Mouse (Mus musculus) 416B (cell line): ENCODE results near the gene Tmem150c.

Experiments
- DNase-seq: peaks from one replicate; pipeline ENCODE4 v3.0.0; 2011; ENCODE audit warnings: low read depth

The Tmem150c gene

DNA sequence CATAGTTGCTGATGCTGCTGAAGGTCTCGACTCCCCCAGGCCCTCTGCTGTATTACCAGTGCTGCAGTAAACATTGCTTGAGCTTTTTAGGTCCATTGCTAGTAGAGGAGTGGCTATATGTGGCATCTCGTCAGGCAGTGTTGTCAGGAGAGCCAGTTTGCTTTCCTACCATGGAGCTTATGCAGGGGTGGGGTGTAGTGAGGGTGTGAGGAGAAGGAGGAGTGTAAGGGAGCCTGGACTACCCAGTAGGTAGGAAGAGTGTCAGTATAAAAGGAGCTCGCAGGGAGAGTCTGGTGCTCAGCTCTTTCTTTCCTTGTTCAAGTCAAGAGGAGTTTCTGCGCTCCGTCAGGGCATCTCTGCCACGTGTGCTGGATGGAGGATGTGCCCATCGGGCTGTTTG is 106.9 kb downstream of the Tmem150c start:
- DNase-seq, result no peak

- no peak for DNase-seq
Observed at GRCm38 (mm10) chr5:100049904-100050303, 109.7 kb downstream of the Tmem150c start.

DNA sequence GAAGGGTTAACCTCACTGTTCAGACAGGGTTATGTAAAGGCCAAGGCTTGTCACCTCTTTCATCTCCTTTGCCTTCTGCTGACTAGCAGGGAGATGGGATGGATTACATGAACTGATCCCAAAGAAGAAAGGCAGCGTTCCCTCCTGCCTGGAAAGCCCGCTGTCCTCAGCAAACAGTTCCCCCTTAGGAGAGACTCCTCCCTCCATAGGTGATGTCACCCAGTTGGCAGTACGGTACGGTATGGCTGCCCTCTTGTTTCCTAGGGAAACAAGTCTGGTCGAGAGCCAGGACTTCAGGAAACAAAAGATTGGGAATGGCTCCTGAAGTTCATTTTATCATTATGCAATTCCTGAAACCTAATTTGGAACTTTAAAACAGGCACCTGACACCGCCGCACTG is 111.7 kb downstream of the Tmem150c start:
- DNase-seq, result no peak

DNA sequence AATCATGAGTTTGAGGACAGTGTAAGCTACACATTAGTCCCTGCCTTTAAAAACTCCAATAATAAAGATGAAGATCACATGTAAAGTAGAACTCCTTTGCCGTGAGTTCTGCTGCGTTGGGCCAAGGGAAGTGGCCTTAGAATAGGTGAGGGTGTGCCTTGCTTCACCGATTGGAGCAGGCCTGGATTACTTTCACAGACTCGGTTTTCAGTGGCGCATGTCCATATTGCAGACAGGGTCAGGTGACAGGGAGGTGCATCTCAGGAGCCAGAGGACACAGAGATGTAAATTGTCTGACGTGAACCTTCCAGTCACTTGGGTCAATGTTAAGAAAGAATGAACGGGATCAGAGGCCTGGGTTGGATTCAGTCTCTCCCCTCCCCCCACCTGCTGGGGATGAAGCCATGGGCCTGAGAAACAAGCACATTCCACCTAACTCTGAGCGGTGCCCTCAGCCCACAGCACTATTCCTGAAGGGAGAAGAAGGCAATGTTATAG is 112.4 kb downstream of the Tmem150c start:
- DNase-seq, result no peak

DNA sequence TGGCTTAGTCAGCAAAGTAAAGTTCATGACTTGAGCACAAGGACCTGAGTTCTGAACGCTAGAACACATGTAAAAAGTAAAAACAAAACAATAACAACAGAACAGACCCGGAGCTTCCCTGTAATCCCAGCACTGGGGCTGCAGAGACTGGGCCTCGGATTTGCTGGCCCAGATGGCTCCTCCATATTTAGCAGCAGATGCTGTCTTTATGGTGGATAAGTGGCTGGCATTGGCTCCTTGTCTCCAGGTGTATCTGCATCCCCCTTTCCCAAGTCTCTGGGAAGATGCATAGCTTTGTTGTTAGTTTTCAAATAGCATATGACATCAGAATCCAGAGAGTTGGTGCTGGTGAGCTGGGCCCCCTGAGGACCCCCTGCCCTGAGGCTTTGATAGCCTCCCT is 113.5 kb downstream of the Tmem150c start:
- no peak for DNase-seq

- no peak for DNase-seq
Observed at GRCm38 (mm10) chr5:100044621-100045020, 115.0 kb downstream of the Tmem150c start.

DNA sequence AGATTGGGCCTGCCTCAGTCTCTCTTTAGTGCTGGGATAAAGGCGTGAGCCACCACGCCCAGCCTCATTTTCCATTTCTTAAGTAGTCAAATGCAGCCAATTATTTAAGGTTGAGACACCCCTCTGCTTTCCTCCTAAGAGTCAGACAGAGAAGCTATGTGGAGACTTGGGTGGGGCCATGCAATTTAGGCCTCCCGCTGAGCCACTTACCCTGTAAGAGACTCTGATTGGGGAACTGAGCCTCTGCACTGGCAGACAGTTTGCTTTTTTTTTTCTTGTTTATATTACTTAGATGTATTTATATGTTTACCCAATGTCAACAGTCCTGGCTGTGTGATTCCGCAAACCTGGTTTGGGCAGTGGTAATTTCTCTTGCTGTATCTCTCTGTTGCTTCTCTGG is 115.6 kb downstream of the Tmem150c start:
- DNase-seq, result no peak

- no peak for DNase-seq
Observed at GRCm38 (mm10) chr5:100043361-100043760, 116.2 kb downstream of the Tmem150c start.

- no peak for DNase-seq
Observed at GRCm38 (mm10) chr5:100042467-100042866, 117.1 kb downstream of the Tmem150c start.

GRCm38 (mm10) chr5:100041272-100041671 is 118.3 kb downstream of the Tmem150c start:
- peak; percentile 26 for DNase-seq

DNA sequence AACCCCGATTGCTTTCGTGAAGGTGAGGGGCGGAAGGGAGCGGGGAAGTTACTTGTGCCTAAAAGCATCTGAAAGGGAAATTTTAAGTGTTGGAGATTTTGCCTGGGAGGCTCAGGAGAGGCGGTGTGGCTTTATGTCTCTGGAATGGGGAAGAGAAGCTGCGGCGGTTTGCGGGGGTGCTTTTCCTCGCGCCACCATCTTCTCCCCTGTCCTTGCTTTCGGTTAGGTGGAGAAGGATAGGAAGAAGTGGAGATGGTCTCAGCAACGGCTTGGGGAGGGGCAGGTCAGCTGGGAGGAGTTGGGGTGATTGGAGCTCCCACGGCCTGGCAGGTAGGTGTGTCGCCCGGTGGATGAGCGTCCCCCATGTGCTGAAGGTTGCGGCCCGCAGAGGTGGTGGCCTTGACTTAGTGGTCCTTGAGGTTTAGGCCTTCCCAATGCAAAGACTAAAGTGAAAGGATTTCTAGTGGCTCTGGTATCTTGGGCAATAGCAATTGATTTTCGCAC is 119.3 kb downstream of the Tmem150c start:
- no peak for DNase-seq

DNA sequence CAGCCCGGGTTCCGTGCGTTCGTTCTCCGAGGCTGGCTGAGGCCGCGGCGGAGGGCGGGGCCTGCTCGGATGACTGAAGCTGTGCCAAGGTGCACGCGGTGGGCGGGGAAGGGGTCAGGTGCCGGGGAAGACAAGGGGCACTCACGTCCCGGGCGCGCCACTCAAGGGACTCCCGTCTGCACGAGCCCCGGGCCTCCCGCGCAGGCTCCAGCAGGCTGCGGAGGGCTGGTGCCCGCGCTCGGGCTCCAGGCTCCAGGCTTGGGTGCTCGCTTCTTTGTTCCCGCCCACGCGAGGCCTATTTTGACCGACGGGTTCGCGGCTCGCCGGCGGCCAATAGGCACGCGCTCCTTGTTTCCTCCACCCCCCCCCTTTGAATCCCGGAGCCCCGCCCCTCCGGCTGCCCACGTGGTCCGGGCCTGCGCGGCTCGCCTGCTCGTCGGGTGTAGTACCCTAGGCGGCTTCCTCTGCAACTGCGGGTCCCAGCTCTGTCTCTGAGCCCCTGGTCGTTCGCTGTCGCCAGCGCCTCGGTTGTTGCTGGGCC is 119.9 kb downstream of the Tmem150c start, which contains the start of the genes Hnrnpdl and Enoph1:
TSS of gene Hnrnpdl (minus strand) at position 63 of the 541 bp plus-strand sequence.
TSS of gene Enoph1 (plus strand) at position 384 of the 541 bp plus-strand sequence.
- peak; percentile 94 for DNase-seq

DNA sequence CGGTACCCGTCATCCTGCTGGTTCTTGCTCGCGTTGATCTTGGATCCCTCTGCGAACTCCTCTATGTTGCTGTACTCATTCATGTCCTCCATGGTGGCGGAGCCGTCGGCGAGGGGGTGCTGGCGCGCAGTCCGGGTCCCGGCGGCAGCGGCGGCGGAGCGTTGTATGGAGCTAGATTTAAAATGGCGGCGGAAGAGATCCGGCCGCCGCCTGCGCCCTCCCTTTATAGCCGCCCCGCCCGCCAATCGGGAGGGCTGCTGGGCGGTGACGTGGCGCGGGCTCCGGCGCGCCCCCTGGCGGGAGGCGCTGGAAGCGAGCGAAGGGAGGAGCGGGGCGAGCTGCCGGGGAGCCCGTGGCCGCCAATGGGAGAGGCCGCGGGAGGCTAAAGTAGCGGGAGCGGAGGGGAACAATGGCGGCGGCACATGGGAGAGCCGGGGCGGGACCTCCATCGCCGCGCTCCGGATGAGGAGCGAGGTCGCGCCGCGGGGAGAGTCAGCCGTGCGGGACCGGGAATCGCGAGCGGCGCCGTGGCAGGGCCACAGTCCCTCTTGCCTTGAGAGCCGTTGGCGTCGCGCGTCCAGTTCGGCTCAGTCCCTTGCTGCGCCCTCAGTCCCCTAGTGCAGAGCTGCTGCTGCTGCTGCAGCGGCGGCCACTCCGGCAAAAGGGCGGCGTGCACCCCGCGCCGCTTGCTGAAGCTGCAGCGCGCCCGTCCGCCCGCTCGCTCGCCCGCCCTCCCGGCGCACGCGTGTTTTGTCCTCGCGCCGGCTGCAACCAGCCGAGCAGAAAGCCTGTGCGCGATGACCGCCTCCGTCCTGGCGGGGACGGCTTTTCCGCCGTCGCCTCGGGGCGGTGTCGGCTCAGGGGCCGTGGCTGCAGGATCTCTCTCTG is 120.7 kb downstream of the Tmem150c start:
- peak; percentile 92 for DNase-seq

DNA sequence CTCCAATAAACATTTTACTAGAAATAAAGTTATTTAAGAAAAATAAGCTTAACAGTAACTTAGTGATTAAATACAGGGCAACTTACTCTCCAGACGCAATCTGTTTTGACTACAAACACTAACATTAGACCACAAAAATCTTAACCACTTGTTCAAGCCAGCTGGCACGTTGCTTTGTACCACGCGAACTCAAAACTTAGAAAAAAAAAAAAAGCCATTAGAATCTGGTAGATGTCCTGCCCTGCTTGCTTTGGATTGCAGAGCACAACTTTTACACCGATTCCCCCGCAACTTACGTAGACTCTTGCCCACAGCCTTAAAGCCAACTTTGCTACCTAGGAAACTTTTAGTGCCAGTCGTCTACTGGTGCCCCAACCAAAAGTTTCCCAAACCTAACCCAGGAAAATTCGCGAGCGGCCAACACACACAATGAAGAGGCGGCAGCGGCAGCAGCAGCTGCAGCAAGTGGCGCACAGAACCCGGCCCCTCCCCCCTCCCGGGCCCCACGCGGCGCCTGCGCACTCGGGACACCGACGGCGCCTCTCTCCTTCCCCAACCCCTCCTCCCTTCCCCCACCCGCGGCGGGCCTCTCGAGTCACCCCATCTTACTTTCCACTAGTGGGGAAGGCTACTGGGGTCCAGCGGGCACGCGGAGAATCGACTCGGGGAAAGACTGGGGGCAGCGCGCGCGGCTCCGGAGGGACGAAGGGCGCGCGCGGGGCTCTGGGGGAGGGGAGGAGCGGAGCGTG is 121.5 kb downstream of the Tmem150c start:
- peak; percentile 77 for DNase-seq

DNA sequence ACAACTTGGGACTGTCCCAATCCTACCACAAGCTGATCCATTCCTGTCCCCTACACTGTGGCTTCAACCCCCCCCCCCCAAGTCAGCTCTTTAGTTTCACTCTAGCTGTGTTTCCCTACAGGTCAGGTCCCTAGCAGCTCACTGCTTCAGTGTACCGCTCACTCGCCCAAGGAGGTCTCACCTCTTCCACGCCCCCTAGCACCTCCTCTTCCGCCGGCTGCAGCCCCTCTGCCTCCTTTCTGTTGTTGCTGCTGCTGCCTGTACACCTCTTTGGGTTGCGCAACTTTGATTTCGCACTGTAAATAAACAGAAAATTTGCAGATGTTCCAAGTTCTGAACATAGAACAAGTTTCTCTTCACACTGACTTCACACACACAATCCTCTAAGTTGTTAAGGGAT is 122.9 kb downstream of the Tmem150c start:
- DNase-seq, result peak; percentile 47

DNA sequence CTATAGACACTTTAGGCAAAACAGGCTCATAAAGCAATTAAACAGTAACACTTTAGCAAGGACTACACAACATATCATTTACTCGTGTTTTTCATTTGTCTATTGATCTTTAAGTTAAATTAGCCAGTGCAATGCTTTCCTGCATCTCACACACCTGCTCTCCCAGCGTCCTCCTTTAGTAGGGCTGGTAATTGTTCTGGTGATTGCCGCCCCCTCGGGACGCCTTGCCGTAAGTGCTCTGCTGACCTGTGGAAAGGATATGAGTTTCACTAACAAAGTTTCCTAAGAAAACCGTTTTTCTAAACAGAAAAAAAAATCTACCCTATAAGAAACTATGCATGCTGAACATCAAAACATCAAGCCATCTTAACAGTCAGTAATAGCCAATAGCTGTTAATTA is 123.7 kb downstream of the Tmem150c start:
- DNase-seq, result no peak

- DNase-seq, result no peak
Observed at GRCm38 (mm10) chr5:100032646-100033045, 127.0 kb downstream of the Tmem150c start.

GRCm38 (mm10) chr5:100032107-100032506 is 127.5 kb downstream of the Tmem150c start:
- peak; percentile 40 for DNase-seq

DNA sequence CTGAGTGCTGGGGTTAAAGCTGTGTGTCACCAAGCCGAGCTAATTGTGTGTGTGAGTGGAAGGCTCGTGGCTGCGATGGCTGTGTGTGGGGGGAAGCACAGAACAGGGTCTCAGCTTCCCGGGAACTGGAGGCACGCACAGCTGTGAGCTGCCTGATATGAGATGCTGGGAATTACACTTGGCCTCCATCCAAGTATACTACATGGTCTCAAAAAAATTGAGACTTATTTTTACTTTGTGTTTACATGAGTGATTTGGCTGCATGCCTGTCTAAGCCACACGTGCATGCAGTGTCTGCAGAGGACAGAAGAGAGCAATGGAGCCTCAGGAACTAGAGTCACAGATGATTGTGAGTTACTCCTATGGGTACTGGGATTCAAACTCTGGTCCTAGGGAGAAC is 129.5 kb downstream of the Tmem150c start:
- no peak for DNase-seq
